Mouse (Mus musculus) kidney, postnatal 25 days (tissue): Measurements from ENCODE around the gene Dixdc1.
A peak's percentile ranks its signal among the peaks of the same experiment; 100 is the strongest.

Source experiments
- DNase-seq, 2 experiments: peaks; one replicate each; pipeline ENCODE4 v3.0.0; 2021; ENCODE audit warnings: mixed read lengths in 2 of 2

Gene Dixdc1

GRCm38 (mm10) chr9:50738914-50739870 lies at the start of gene Dixdc1:
Gene Dixdc1, minus strand, starts transcription at chr9:50739517.
- DNase-seq: peak; percentile 96 to 97

- peak in 1 of 2 experiments; percentile 58 for DNase-seq
These were observed 42.8 kb upstream of the Dixdc1 start for GRCm38 (mm10) chr9:50782155-50782554.

- no peak for DNase-seq
These were observed 36.9 kb upstream of the Dixdc1 start for GRCm38 (mm10) chr9:50776162-50776760.

- no peak for DNase-seq
These were observed 36.4 kb upstream of the Dixdc1 start for GRCm38 (mm10) chr9:50775662-50776126.

GRCm38 (mm10) chr9:50774991-50775612 lies 35.8 kb upstream of the Dixdc1 start, which contains the start of the genes Alg9 and 1110032A03Rik:
Gene Alg9, plus strand, starts transcription at chr9:50775019.
Gene 1110032A03Rik, minus strand, starts transcription at chr9:50775520.
- peak; percentile 92 for DNase-seq

- DNase-seq: no peak
These were observed 34.7 kb upstream of the Dixdc1 start for GRCm38 (mm10) chr9:50774026-50774462.

GRCm38 (mm10) chr9:50770011-50770410 lies 30.7 kb upstream of the Dixdc1 start:
- no peak for DNase-seq

GRCm38 (mm10) chr9:50768107-50769002 lies 29.0 kb upstream of the Dixdc1 start, which contains the start of gene Fdxacb1:
Gene Fdxacb1, plus strand, starts transcription at chr9:50768236.
- peak; percentile 98 to 99 for DNase-seq

GRCm38 (mm10) chr9:50767531-50768106 lies 28.3 kb upstream of the Dixdc1 start:
- no peak for DNase-seq

- DNase-seq: no peak
These were observed 24.0 kb upstream of the Dixdc1 start for GRCm38 (mm10) chr9:50763331-50763730.

GRCm38 (mm10) chr9:50761520-50762243 lies 22.4 kb upstream of the Dixdc1 start:
- no peak for DNase-seq

GRCm38 (mm10) chr9:50756711-50757110 lies 17.4 kb upstream of the Dixdc1 start:
- DNase-seq: no peak

- no peak for DNase-seq
These were observed 14.6 kb upstream of the Dixdc1 start for GRCm38 (mm10) chr9:50753947-50754346.

GRCm38 (mm10) chr9:50752784-50753615 lies 13.7 kb upstream of the Dixdc1 start:
- peak; percentile 82 to 91 for DNase-seq

GRCm38 (mm10) chr9:50752054-50752602 lies 12.8 kb upstream of the Dixdc1 start, which contains the start of gene Hspb2:
Gene Hspb2, minus strand, starts transcription at chr9:50752354.
- DNase-seq: peak; percentile 35 to 55

- no peak for DNase-seq
These were observed 12.0 kb upstream of the Dixdc1 start, which contains the start of gene Cryab for GRCm38 (mm10) chr9:50751323-50751722. Gene Cryab, plus strand, starts transcription at chr9:50751325.

- DNase-seq: no peak
These were observed 11.4 kb upstream of the Dixdc1 start for GRCm38 (mm10) chr9:50750706-50751105.

- DNase-seq: peak; percentile 79 to 89
These were observed 6.9 kb upstream of the Dixdc1 start, which contains the start of gene 2310030G06Rik for GRCm38 (mm10) chr9:50746214-50746677. Gene 2310030G06Rik, minus strand, starts transcription at chr9:50746536.

- DNase-seq: peak; percentile 30 to 43
These were observed 6.5 kb upstream of the Dixdc1 start for GRCm38 (mm10) chr9:50745806-50746205.
